Mouse (Mus musculus) cerebellum, adult 2 months (tissue): Measurements from ENCODE around the gene Avil. TPM values are rescaled to one million over a fixed set of nuclear protein-coding genes. Genes with fewer than 3 reads are reported as not detected.

ENCODE experiments used
- DNase-seq, 2 experiments: peaks; one replicate each; pipeline ENCODE4 v3.0.0; 2021
- H3K27ac ChIP-seq: fragments of 200-500 bp; 2 replicates; pipeline ENCODE4 v1.5.1; 2012; ENCODE audit warnings: low read length, control low read depth, inconsistent platforms; ENCODE audit not compliant: insufficient read depth
- H3K27me3 ChIP-seq: fragments of 200-500 bp; 2 replicates; pipeline ENCODE4 v1.6.1; 2012; ENCODE audit warnings: inconsistent platforms, mild to moderate bottlenecking, low read length, moderate library complexity; ENCODE audit not compliant: control insufficient read depth, insufficient read depth
- H3K4me1 ChIP-seq: fragments of 200-500 bp; 2 replicates; pipeline ENCODE4 v1.6.1; 2011; ENCODE audit warnings: low read length; ENCODE audit not compliant: control insufficient read depth, insufficient read depth
- H3K4me3 ChIP-seq: fragments of 200-500 bp; replicated peaks from 2 replicates; pipeline ENCODE3; 2011; ENCODE audit warnings: mild to moderate bottlenecking, low read depth, low read length, control low read depth; ENCODE audit not compliant: insufficient read depth
- CTCF ChIP-seq: fragments of 200-500 bp; IDR thresholded peaks from 2 replicates; pipeline ENCODE4 v1.5.1; 2011; ENCODE audit warnings: low read depth, mild to moderate bottlenecking, control low read depth, low read length, moderate library complexity, borderline replicate concordance; ENCODE audit not compliant: insufficient read depth
- POLR2A ChIP-seq: fragments of 200-500 bp; IDR thresholded peaks from 2 replicates; pipeline ENCODE4 v1.6.1; 2011; ENCODE audit warnings: low read length, control low read depth, borderline replicate concordance; ENCODE audit not compliant: insufficient read depth
- WGBS: fragments of 180-500 bp; shearing (Covaris S2); methylation state at CpG from one replicate; pipeline ENCODE4 v1.1.7; 2018; 5-methylcytosine and 5-hydroxymethylcytosine counted together
- polyA plus RNA-seq: library from polyadenylated mRNA; depleted of rRNA; stranded (reverse); fragments of >200 nt; gene quantifications from 2 replicates; pipeline ENCODE4 v1.2.3, GENCODE M21; 2012

Avil gene
- polyA plus RNA-seq, 1 experiment = 0.54 TPM

DNA sequence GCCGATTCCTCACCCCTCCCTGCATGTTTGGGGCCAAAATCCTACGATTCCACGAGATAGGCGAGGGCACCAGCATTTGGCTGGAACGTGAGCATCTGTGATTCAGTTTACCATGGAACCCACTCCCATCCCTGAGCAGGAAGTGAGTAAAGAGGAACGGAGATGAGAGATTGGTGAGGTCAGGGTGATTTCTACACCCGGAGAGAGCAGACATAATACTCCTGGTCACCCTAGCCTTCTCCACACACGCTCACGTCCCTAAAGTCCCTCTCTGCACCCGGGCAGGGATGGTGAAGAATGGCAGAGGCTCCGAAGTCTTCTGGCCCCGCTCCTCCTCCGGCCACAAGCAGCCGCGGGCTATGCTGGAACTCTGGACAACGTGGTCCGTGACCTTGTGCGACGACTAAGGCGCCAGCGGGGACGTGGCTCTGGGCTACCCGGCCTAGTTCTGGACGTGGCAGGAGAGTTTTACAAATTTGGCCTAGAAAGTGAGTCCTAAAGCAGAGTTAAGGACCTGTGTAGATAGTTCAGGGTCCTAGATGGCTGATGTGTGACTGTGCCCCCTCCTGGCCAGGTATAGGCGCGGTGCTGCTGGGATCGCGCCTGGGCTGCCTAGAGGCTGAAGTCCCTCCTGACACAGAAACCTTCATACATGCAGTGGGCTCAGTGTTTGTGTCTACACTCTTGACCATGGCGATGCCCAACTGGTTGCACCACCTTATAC lies 49.0 kb downstream of the Avil start:
- TF ChIP-seq POLR2A (no peak), CTCF (peak; percentile 32; the same call in 1 of the 2 replicates)
- Histone ChIP-seq H3K4me3 (peak overlapping the region; percentile 32), H3K4me1 (no peaks in the 10 kb centered on the region; the same call in 1 of the 2 replicates), H3K27me3 (peaks cover 2% of the 10 kb centered on the region; the same call in 1 of the 2 replicates), H3K27ac (no peak overlapping the region)
- DNase-seq = no peak
- 2% methylated on average over 29 of the region's 29 CpGs for WGBS

DNA sequence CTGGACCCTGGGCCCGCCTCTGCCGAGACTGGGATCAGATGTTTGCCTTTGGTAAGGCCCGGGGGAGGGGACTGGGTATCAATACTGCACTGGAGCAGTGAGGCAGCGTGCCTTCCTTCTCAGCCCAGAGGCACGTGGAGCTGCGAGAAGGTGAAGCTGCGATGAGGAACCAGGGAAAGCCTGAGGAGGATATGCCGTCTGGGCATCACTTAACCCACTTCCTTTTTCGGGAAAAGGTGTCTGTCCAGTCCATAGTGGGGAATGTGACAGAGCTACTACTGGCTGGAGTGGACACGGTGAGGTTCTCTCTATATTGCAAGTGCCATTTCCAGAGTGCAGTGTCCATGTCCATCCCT lies 49.6 kb downstream of the Avil start:
- DNase-seq = no peak
- Histone ChIP-seq H3K4me1 (no peaks in the 10 kb centered on the region; the same call in 1 of the 2 replicates), H3K27me3 (peaks cover 2% of the 10 kb centered on the region; the same call in 1 of the 2 replicates), H3K4me3 (no peak overlapping the region), H3K27ac (no peak overlapping the region)
- 25% methylated on average over 10 of the region's 10 CpGs for WGBS
- TF ChIP-seq POLR2A (no peak), CTCF (no peak)

DNA sequence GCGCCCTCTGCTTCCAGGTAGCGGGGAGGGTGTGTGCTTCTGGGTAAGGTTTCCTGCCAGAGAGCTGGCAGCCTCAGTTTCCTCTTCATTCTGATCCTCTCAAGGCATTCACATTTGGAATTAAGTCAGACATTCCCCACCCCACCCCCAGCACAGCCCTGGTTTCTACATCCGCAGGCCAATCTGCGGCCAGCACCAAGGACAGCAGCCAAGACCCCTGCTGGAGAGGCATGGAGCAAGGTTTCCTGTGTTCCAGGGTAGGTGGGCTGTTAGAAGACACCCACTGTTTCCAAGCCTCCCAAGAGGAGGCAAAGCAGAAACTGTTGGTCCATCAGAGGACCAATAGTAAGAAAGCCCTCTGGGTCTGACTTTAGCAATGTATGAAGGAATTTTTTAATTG lies 54.1 kb downstream of the Avil start:
- H3K4me3 ChIP-seq = no peak overlapping the region
- DNase-seq = peak in 1 of 2 experiments; percentile 14
- peaks cover 2% of the 10 kb centered on the region; the same call in 1 of the 2 replicates for H3K27me3 ChIP-seq
- no peak overlapping the region for H3K27ac ChIP-seq
- TF ChIP-seq POLR2A (no peak), CTCF (no peak)
- WGBS = 42% methylated on average over 4 of the region's 4 CpGs
- no peaks in the 10 kb centered on the region; the same call in 1 of the 2 replicates for H3K4me1 ChIP-seq

DNA sequence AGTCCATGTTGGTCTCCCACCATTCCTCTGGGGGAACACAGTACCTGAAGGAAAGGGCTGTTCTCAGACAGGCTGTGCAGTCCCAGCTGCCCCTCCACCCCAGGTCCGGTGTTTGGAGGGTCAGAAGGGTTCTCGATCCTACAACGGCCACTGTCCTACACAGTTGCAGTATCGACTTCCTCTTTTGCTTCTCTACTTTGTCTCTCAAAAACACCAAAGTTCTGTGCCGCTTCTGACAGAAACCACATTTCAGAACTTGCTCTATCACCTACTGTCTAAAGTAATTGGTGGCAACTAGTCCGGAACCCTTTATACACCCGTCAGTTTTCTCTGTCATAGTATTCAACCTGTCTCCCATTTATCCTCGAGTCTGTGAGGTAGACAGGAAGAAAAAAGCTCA lies 54.9 kb downstream of the Avil start:
- no peak for TF ChIP-seq CTCF
- TF ChIP-seq POLR2A = no peak
- Histone ChIP-seq H3K27me3 (peaks cover 2% of the 10 kb centered on the region; the same call in 1 of the 2 replicates), H3K4me1 (no peaks in the 10 kb centered on the region; the same call in 1 of the 2 replicates), H3K4me3 (no peak overlapping the region), H3K27ac (no peak overlapping the region)
- DNase-seq = no peak
- 91% methylated on average over 8 of the region's 8 CpGs for WGBS

DNA sequence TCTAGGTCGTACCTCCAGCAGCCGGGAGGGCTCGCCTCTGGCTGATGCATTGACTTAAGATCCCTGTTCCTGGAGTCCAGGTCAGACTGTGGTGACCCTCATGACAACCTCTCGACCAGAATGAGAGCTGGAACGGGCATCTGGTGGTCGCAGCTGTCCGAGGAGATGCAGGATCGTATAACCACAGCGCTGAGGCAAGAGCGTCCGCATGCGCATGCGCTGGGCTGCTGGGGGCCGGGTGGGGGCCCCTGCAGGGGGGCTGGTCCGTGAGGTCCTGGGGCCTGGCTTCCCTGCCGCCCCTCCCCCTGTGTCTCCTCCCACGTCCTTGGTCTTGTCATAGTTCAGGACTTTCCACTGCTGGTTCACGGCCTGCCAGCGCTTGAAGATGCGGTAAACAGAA lies 56.0 kb downstream of the Avil start:
- DNase-seq = peak in 1 of 2 experiments; percentile 12
- 85% methylated on average over 20 of the region's 20 CpGs for WGBS
- TF ChIP-seq CTCF (no peak), POLR2A (no peak)
- Histone ChIP-seq H3K27me3 (no peaks in the 10 kb centered on the region), H3K4me3 (no peak overlapping the region), H3K4me1 (no peaks in the 10 kb centered on the region; the same call in 1 of the 2 replicates), H3K27ac (no peak overlapping the region)

DNA sequence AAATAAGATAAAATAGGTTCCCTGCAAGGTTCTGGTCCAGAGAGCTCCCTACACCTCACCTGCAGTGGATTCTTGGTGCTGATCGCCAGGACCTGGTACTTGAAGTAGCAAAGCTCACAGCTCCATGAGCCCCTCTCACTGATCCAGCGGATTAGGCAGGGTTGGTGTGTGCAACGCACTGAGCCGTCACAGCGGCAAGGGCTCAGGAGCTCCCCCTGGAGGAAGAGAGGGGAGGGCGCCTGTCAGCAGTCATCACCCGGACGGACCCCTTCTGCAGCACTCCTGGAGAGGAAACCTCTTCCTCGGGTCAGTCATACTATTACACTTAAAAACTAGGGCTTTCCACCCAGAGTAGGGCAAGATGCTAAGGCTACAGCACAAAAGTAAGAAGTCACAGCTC lies 57.7 kb downstream of the Avil start:
- Histone ChIP-seq H3K4me3 (peak overlapping the region; percentile 61), H3K27me3 (no peaks in the 10 kb centered on the region), H3K4me1 (no peaks in the 10 kb centered on the region; the same call in 1 of the 2 replicates), H3K27ac (no peak overlapping the region)
- under 1% methylated on average over 9 of the region's 9 CpGs for WGBS
- TF ChIP-seq POLR2A (no peak), CTCF (peak; percentile 93)
- DNase-seq = peak; percentile 74 to 83

DNA sequence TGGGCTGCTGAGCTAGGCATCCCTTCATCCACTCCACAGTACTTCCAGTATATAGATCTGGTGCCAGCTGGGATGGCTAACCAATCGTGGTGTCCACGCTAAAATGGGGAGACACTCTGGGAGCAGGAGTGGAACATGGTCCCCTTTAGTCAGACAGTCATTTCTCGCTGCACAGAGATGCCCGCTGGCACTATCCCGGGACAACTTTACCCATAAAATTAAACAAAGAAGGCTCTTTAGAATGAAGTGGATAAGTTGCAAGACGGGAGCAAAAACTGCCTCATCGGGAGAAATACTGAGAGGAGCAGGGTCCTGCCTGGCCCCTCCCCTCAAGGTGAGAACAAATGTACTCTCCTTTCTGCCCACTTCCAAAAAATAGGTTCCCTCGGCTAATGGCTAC lies 58.2 kb downstream of the Avil start:
- peak overlapping the region; percentile 61 for H3K4me3 ChIP-seq
- WGBS = 2% methylated on average over 8 of the region's 8 CpGs
- H3K27me3 ChIP-seq = no peaks in the 10 kb centered on the region
- TF ChIP-seq POLR2A (no peak), CTCF (no peak)
- peak in 1 of 2 experiments; percentile 38 for DNase-seq
- H3K27ac ChIP-seq = no peak overlapping the region
- no peaks in the 10 kb centered on the region; the same call in 1 of the 2 replicates for H3K4me1 ChIP-seq
